Mouse (Mus musculus): ENCODE data around the gene Tmem265. TPM values are rescaled to one million over a fixed set of nuclear protein-coding genes. Genes with fewer than 3 reads are reported as not detected.

Gene Tmem265
- total RNA-seq (2023), result not detected

DNA sequence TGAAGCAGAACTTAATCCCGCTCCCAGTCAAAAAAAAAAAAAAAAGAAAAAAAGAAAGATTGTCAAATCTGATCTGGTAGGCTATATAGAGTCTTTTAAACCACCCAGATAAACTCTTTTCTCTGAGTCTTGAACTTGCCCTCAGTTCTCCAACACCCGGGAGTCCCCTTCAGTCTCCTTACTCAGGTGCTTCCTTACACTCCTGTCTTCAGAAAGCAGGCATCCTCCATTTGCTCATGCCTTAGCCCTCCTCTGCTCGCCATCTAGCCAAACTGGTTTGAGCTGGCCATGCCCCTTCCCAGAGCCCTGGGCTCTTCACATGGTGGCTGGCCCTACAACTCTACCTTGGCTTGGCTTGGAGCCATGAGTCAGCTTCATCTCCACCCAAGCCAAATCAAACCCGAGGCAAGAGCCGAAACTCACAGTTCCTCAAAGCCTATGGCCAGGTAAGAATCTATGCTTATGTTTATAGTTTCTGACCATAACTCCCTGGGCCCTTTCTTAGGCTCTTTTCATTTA, at the start of gene Tmem265:
Tmem265 (plus strand) TSS at position 51 of the 519 bp plus-strand sequence.

DNA sequence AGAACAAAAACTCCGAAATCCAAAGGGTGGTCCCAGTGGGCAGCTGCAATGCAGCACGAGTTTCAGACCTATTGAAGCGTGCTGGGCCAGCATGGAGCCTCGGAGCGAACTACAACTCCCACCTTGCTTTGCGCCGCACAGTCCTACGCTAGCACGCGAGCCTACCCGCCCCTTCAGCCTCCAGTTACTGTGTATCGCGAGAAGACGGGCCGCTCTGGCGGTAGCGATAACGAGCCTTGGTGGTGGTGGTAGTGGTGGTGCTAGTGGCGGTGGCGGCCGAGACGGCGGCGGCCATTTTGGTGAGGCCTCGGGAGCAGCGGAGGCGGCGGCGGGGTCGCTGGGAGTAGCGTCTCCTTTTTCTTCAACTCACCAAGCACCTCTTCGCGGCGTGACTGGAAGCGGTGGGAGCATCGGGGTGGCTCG, 49.4 kb upstream of the Tmem265 start, which contains the start of gene Srcap:
Srcap (plus strand) TSS at position 176 of the 423 bp plus-strand sequence.

DNA sequence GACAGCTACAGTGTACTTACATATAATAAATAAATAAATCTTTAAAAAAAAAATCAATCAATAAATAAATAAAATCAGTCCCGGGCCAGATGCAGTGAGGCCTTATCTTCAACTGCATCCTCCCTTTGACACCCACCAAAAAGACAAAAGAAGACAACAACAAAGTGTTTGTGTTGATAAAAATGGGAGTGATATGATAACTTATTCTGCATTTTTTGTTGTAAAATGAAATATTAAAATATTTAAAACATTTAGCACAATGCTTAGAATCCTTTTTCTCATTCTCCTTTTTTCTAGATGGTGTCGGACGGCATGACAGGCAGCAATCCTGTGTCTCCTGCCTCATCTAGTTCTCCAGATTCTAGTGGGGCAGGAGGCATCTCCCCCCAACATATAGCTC, 41.9 kb upstream of the Tmem265 start, which contains the start of gene Gm42715:
Gm42715 (plus strand) TSS at position 301 of the 400 bp plus-strand sequence.

DNA sequence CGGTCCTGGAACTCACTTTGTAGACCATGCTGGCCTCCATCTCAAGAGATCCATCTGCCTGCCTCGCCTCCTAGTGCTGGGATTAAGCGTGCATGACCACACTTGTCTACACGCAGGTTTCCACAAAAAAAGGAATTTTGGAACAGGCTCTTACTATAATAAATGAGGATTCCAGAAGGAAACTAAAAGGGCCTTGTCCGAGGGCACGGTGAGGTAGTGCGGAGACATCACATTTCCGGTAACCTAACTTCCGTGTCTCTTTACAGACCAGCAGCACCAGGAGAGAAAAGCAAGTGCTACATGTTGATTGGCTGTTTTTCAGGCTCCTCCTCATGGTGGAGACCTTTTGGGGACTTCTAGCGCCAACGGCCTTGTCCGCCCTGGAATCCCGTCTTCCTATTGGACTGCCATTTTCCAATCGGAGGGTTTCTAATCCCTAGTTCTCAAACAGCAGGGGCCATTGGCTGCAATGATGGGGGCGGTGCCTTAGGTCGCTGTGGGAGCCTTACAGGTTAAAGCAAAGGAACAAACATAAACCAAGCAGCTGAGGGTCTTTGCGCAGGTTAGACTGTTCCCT, 11.8 kb downstream of the Tmem265 start, which contains the start of gene Phkg2:
Phkg2 (plus strand) TSS at position 446 of the 577 bp plus-strand sequence.

DNA sequence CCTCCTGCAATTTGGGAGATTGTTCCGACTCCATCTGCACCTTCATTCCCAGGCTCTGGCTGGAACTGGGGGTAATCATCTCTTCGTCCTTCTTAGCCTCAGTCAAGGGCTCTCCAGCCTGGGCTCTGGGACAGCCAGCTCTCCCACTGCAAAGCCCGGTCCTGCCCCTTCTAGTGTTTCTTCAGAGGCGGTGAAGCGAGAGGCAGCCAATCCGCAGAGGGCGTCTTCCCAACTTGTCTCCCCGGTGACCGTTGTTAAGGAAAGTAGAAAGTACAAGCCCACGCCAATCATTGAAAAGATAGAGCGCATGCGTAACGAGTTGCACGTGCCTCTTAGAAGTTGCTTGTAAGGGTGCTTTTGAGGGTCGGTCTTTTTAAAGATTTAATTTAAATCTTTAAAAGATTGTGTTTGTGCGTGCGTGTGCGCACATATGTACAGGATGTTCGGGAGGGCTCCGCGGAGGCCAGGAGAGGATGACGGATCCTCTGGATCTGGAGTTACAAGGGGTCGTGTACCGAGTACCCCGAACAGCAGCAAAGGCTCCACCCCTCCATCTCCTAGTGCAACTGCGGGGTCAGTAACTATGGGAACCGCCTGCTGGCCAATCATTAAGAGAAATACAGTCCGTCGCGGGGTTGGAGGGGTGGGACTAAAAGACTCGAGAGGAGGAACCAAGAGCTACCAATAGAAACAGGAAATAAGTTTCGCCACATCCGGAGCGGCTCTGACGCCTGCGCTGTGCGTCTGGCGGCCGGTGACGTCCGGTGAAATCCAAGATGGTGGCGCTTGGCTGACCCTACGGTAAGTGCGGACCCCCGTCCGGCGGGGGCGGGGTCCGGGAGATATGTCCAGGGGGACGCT, 27.1 kb downstream of the Tmem265 start, which contains the start of the genes Ccdc189 and Rnf40:
Ccdc189 (minus strand) TSS at position 585 of the 861 bp plus-strand sequence.
Rnf40 (plus strand) TSS at position 757 of the 861 bp plus-strand sequence.

DNA sequence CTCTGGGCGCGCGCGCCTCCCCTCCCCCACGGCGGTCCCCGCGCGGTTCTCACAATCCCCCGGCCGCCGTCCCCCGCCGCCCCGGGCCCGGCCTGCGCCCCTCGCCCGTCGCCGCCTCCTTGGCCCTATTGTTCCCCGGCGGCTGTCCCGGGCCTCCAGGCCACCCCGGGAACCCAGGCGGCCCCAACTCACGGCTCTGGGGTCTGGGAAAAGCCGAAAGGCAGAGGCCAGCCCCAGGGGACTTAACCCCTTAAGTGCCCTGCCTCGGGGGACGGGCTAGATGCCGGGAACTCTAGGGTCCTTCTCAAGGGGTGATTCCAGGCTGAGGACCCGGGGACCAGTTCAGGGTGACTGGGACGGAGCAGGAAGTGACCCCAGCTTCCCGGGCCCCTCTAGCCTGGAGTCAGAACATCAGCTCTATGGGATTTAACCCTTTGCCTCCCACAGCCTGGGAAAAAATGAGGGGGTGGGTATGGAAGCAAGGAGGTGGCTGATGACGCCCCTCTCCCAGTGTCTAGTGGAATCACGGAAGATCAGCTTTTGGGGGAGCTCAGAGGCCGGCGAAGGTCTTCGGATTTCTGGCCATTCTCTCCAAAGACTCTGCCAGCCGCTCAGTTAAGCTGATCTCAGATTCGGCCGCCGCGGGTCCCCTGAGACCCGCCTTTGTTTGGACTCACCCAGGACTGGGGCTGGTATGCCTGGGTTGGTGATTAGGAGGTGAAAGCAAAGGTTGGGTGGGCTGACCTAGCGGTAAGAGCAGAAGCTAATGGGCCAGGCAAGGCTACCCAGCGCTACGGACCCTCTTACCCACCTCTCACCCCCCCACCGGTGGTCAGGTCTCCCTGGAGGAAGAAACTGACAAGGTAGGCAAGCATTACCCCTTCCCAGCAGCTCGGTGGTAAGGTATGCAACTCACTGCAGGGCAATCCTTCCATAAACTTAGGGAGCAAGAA, 54.0 kb downstream of the Tmem265 start, which contains the start of gene Zfp629:
Zfp629 (minus strand) TSS at position 907 of the 953 bp plus-strand sequence.

Other genes with a start within 250 kb of the Tmem265 start
- 1 to 10 TPM; 9.1 to 9.6 TPM for gene Zfp768, start 215.8 kb upstream of the Tmem265 start, total RNA-seq (2023)
- gene Zfp747, start 185.3 kb upstream of the Tmem265 start, total RNA-seq (2023), result 1 to 10 TPM; 5.0 to 7.0 TPM
- gene 9130019O22Rik, start 174.2 kb upstream of the Tmem265 start, total RNA-seq (2023), result 1 to 10 TPM; 2.0 to 3.0 TPM
- 1 to 10 TPM; 1.8 to 2.1 TPM for gene E430018J23Rik, start 167.8 kb upstream of the Tmem265 start, total RNA-seq (2023)
- 1 to 10 TPM; 2.8 to 3.4 TPM for gene Zfp764, start 154.6 kb upstream of the Tmem265 start, total RNA-seq (2023)
- 10 to 100 TPM; 10.7 to 13.4 TPM for gene Zfp688, start 139.3 kb upstream of the Tmem265 start, total RNA-seq (2023)
- gene Zfp689, start 112.2 kb upstream of the Tmem265 start, total RNA-seq (2023), result 1 to 10 TPM; 1.7 to 2.1 TPM
- 100 to 1,000 TPM; 116 to 133 TPM for gene Prr14, start 101.8 kb upstream of the Tmem265 start, total RNA-seq (2023)
- 100 to 1,000 TPM; 191 to 224 TPM for gene Fbrs, start 82.2 kb upstream of the Tmem265 start, total RNA-seq (2023)
- gene Srcap, start 49.4 kb upstream of the Tmem265 start, total RNA-seq (2023), result 10 to 100 TPM; 76.3 to 81.4 TPM
- 10 to 100 TPM; 16.2 to 19.6 TPM for gene Gm42715, start 41.8 kb upstream of the Tmem265 start, total RNA-seq (2023)
- gene Phkg2, start 11.9 kb downstream of the Tmem265 start, total RNA-seq (2023), result 10 to 100 TPM; 80.4 to 86.3 TPM
- gene Ccdc189, start 27.2 kb downstream of the Tmem265 start, total RNA-seq (2023), result 10 to 100 TPM; 14.8 to 25.9 TPM
- gene Rnf40, start 27.4 kb downstream of the Tmem265 start, total RNA-seq (2023), result 100 to 1,000 TPM; 149 to 150 TPM
- gene Zfp629, start 54.4 kb downstream of the Tmem265 start, total RNA-seq (2023), result 1 to 10 TPM; 3.2 to 4.7 TPM
- gene Bcl7c, start 147.5 kb downstream of the Tmem265 start, total RNA-seq (2023), result 10 to 100 TPM; 30.6 to 36.2 TPM
- not detected for gene Ctf1, start 151.3 kb downstream of the Tmem265 start, total RNA-seq (2023)
- gene Ctf2, start 170.8 kb downstream of the Tmem265 start, total RNA-seq (2023), result not detected
- 1 to 10 TPM; 6.9 to 7.8 TPM for gene Fbxl19, start 183.2 kb downstream of the Tmem265 start, total RNA-seq (2023)
- gene Orai3, start 208.4 kb downstream of the Tmem265 start, total RNA-seq (2023), result 10 to 100 TPM; 24.9 to 29.0 TPM
- gene Setd1a, start 215.3 kb downstream of the Tmem265 start, total RNA-seq (2023), result 10 to 100 TPM; 32.0 to 36.0 TPM
- 1 to 10 TPM in 1 of 2 experiments, not detected in 1; 1.4 TPM for gene Gm49388, start 224.2 kb downstream of the Tmem265 start, total RNA-seq (2023)
- 10 to 100 TPM; 12.2 to 15.5 TPM for gene Hsd3b7, start 239.2 kb downstream of the Tmem265 start, total RNA-seq (2023)